Mouse (Mus musculus) kidney, postnatal 14 days (tissue): Measurements from ENCODE around the gene Pdcd11.

ENCODE experiments used
- DNase-seq: peaks from one replicate; pipeline ENCODE4 v3.0.0; 2022; ENCODE audit warnings: mixed read lengths

The Pdcd11 gene

GRCm38 (mm10) chr19:47090550-47091156 is at the start of gene Pdcd11, which contains the start of gene Usmg5:
TSS of gene Pdcd11 (plus strand) at chr19:47090768.
TSS of gene Usmg5 (minus strand) at chr19:47090647.
- DNase-seq: peak; percentile 98

- no peak for DNase-seq
These were observed 47.0 kb upstream of the Pdcd11 start for GRCm38 (mm10) chr19:47043608-47044007.

GRCm38 (mm10) chr19:47046343-47046742 is 44.2 kb upstream of the Pdcd11 start:
- DNase-seq: no peak

GRCm38 (mm10) chr19:47047236-47047833 is 43.2 kb upstream of the Pdcd11 start:
- DNase-seq: no peak

- DNase-seq: no peak
These were observed 41.5 kb upstream of the Pdcd11 start for GRCm38 (mm10) chr19:47049061-47049460.

GRCm38 (mm10) chr19:47049840-47050239 is 40.7 kb upstream of the Pdcd11 start:
- DNase-seq: no peak

- DNase-seq: peak; percentile 90
These were observed 40.1 kb upstream of the Pdcd11 start, which contains the start of gene Pcgf6 for GRCm38 (mm10) chr19:47050271-47051032. TSS of gene Pcgf6 (minus strand) at chr19:47050906.

- DNase-seq: no peak
These were observed 37.6 kb upstream of the Pdcd11 start for GRCm38 (mm10) chr19:47052927-47053326.

- DNase-seq: peak; percentile 68
These were observed 37.1 kb upstream of the Pdcd11 start for GRCm38 (mm10) chr19:47053471-47053870.

GRCm38 (mm10) chr19:47057684-47058083 is 32.9 kb upstream of the Pdcd11 start:
- DNase-seq: no peak

GRCm38 (mm10) chr19:47065860-47066259 is 24.7 kb upstream of the Pdcd11 start:
- DNase-seq: no peak

GRCm38 (mm10) chr19:47067096-47067882 is 23.3 kb upstream of the Pdcd11 start, which contains the start of gene Taf5:
TSS of gene Taf5 (plus strand) at chr19:47067746.
- DNase-seq: peak; percentile 97

GRCm38 (mm10) chr19:47067924-47068611 is 22.5 kb upstream of the Pdcd11 start:
- DNase-seq: peak; percentile 92

GRCm38 (mm10) chr19:47088226-47088625 is 2.3 kb upstream of the Pdcd11 start:
- peak; percentile 45 for DNase-seq

GRCm38 (mm10) chr19:47089718-47090525 is 646 bp upstream of the Pdcd11 start:
- DNase-seq: no peak

GRCm38 (mm10) chr19:47101080-47101479 is 10.5 kb downstream of the Pdcd11 start:
- no peak for DNase-seq

- no peak for DNase-seq
These were observed 14.2 kb downstream of the Pdcd11 start for GRCm38 (mm10) chr19:47104641-47105271.

- no peak for DNase-seq
These were observed 28.1 kb downstream of the Pdcd11 start for GRCm38 (mm10) chr19:47118634-47119033.

- DNase-seq: peak; percentile 21
These were observed 30.5 kb downstream of the Pdcd11 start for GRCm38 (mm10) chr19:47121054-47121453.

- no peak for DNase-seq
These were observed 32.2 kb downstream of the Pdcd11 start for GRCm38 (mm10) chr19:47122802-47123201.

- no peak for DNase-seq
These were observed 37.6 kb downstream of the Pdcd11 start for GRCm38 (mm10) chr19:47128164-47128563.
